Mouse (Mus musculus): Measurements from ENCODE around the gene Podn. TPM values are rescaled to one million over a fixed set of nuclear protein-coding genes. Genes with fewer than 3 reads are reported as not detected.
"Not testable (repeated sequence)": the region's sequence is repeated elsewhere in the genome, so short reads cannot be mapped to it uniquely, and the experiment has no call there.

The Podn gene
- total RNA-seq (2022): 1 to 10 TPM; 5.1 to 7.9 (median 5.5) TPM

DNA sequence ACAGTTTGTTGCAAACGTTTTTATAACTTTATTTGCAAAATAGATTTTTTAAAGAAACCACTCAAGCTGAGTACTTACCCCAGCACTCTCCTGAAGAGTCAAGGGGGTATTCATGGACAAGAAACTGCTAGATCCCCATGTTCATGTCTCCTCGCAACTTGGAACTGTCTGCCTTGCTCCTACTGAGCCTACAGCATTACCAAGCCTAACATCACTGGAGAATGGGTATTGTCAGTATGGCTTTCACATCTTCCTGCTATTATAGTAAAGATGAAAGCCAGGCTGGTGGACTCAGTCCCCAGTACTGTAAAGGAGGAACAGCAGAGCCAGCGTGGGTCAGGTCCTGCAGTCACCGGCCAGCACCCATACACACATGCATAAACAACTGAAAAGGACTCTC, at the start of gene Podn:
Podn (minus strand) TSS at position 101 of the 400 bp plus-strand sequence.
- DNase-seq (ENCODE audit: low spot score in 2 of 2): no peak

DNA sequence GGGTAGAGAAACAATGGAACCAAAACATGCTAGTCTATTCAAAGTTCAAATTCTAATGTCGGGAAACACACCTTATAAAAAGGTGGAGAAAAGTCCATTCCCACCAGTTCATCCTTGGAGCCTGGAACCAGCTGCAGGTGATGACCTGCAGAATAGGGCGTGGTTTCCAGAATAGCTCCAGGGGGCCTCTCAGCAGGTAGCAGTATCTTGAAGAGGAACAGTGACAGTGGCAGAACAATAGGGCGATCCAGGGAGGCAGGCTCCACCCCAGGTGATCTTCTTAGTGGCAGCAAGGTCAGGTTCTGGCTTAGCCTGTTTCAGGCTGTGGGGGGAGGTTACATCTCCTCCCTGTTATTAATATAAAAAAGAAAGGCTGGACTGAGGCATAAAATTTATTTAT, 49.3 kb upstream of the Podn start:
- DNase-seq (ENCODE audit: low spot score in 2 of 2): not testable (repeated sequence)

DNA sequence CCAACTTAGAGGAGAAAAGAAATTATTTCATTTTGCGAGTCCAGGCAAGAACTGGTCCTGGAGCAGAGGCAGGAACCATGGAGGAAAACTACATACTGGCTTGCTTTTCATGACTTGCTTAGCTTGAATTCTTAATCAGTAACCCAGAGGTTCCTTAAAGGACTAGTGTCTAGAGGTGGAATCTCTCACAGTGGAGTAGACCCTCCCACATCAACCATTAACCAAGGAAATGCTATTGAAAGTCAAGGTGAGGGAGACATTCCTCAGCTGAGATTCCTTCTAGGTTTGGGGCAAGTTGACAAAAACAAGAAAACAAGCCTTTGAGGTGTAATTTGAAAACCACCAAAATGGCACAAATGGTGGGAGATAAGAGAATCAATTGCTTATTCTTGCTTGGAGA, 48.6 kb upstream of the Podn start, which contains the start of gene Scp2:
Scp2 (minus strand) TSS at position 119 of the 400 bp plus-strand sequence.
- no peak for DNase-seq (ENCODE audit: low spot score in 2 of 2)

DNA sequence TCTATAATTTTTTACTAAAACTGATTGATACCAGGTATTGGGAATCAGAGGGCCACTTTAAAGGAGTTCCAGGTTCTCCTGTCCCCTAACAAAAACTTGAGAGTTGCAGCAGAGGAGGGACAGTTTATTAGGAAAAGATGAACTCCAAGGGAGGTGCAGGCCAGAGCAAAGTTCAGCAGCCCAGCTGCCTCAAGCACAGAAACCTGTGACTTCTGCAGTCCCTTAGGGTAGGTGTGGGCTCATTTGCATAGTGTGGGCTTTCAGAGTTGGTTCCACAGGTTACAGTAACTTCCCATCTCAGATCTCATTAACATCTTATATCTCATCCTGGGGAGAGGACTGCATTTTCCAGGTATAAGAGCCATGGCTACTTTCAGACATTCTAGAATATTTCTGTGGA, 47.5 kb upstream of the Podn start:
- DNase-seq (ENCODE audit: low spot score in 2 of 2): no peak

DNA sequence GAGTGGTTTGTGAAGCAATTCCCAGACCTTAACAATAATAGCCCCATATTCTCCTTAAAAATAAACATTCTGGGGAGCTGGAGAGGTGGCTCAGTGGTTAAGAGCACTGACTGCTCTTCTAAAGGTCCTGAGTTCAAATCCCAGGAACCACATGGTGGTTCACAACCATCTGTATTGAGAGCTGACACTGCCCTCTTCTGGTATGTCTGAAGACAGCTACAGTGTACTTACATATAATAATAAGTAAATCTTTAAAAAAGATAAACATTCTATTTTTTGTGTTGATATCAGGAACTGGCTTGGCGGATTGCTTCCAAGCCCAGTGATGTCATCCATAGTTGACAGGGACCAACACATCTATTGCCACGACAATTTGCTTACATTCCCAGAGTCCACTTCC, 46.9 kb upstream of the Podn start:
- not testable (repeated sequence) for DNase-seq (ENCODE audit: low spot score in 2 of 2)

DNA sequence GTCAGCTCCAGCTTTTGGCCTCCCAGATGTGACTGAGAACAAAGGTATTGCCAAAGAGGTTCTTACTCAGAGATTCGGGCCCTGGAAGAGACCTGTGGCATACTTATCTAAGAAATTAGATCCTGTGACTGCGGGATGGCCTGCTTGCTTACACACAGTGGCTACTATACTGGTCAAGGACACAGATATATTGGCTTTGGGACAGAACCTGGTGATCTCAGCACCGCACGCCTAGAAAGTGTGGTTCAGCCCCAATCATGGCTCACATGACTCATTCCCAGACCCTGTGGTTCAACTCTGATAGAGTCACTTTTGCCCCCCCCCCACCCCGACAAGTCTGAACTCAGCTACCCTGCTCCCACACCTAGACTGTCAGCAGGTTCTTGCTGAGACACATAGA, 40.7 kb upstream of the Podn start:
- DNase-seq (ENCODE audit: low spot score in 2 of 2): no peak

DNA sequence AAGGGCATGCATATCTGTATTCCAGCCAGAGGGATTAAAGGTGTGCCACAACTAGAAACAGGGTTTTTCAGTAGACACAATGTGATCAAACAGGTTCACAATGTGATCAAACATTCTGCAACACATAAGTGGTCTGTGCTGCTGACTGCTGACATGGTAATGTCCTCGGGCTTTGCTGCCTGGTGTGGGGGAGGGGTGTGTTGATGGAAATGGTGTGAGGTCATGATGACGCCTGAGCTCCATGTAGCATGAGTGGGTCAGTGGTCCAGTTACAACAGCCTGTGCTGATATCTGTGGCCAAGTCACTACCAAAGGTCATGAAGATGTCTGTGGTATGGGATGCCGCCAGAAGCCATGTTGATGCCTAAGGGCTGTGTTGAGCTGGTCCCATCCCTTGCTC, 34.2 kb upstream of the Podn start:
- no peak for DNase-seq (ENCODE audit: low spot score in 2 of 2)

DNA sequence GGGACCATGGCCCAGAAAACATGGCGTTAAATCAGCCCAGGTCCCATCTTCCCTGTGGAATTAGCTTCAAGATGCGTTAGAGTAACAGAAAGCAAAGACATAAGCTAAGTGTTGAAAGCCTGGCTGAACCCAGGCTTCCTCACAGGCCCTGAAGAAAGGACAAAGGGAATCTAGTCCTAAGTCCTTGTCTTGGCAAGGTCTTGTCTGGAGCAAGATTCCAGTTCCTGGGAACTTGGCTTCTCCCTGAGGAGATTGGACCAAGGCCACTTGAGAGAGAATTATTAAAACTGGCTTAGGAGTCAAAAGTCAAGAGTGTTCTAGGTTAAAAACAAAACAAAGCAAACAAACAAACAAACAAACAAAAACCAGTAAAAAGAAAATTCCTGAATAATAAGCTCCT, 32.1 kb upstream of the Podn start:
- DNase-seq (ENCODE audit: low spot score in 2 of 2): no peak

DNA sequence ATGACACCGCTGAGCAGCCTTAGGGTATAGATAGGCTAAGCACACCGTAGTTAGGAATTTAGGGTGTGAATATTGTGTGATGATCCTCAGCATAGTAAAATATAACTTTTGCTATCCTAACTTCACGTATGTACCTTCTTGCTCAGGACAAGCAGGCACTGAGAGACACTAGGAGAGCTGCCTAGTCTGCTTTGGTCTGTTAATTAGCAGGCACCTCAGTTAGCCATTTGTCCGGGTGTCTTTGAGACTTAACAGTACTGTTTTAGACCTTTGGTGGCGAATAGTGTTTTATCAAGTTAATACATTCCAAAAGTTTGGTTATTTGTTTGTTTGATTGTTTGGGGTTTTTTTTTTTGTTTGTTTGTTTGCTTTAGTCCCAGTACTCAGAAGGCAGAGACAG, 31.3 kb upstream of the Podn start:
- DNase-seq (ENCODE audit: low spot score in 2 of 2): no peak

DNA sequence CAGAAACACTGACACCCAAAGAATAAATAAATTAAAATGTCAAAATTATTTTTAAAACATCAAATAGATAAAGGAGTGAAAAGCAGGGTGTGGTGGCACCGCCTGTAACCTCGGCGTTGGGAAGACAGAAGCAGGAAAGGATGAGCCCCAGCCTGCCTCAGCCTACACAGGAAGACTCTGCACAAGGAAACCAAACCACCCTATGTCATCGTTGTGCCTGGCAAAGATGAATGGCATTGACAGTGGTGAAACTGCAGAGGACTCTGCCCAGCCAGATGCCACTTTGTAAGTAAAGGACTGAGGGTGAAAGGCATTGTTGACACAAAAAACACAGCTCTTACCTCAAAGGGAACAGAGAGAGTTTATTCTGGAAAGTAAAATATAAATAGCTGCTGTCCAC, 30.0 kb upstream of the Podn start:
- no peak for DNase-seq (ENCODE audit: low spot score in 2 of 2)

DNA sequence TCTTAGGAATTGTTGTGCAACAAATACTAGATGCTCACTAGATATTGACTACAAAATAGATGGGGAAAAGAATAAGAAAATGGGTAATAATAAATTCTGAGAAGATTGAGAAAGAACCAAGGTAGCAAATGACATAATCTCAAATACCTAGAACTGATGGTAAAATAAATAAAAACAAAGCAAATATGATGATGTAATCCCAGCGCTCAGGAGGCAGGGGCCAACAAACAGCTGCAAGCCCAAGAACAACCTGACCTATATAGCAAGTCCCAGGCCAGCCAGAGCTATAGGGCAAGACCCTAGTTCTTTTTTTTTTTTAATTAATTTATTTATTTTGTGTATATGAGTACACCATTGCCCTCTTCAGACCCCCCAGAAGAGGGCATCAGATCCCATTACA, 27.9 kb upstream of the Podn start:
- no peak for DNase-seq (ENCODE audit: low spot score in 2 of 2)

DNA sequence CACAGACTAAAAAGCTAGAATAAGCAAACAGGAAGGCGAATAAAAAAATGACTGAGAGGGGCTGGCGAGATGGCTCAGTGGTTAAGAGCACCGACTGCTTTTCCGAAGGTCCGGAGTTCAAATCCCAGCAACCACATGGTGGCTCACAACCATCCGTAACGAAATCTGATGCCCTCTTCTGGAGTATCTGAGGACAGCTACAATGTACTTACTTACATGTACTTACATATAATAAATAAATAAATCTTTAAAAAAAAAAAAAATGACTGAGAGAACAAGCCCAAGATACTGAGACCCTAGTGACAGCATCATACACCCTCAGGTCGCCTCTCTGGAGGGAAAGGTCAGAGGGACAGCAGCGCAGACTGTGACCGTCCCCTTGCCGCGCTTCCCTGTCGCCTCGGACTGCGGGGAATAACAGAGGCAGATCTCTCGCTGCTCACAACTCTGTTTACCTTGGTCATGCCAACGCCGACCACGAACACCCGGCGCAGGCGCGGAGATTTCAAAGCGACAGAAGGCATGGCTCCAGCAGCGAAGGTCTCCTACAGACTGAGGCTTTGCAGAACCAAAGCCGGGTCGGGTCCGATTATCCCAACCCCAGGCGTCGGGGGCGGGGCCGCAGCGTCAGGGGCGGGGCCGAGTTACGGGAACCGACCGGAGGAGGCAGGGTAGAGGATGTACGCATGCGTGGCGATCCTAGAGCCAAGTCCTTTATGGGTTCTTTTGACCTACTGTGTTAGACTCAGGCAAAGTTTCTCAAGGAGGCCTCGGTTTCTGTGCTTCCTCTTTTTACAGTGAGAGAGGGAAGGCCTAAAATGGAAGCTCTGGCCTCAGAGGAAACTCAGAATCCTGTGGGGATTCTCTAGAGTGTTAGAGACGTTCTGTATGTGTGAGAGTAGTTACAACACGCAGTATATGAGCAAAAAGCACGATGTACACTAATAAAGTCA, 22.0 kb upstream of the Podn start:
- peak; percentile 92 for DNase-seq (ENCODE audit: low spot score in 2 of 2)

DNA sequence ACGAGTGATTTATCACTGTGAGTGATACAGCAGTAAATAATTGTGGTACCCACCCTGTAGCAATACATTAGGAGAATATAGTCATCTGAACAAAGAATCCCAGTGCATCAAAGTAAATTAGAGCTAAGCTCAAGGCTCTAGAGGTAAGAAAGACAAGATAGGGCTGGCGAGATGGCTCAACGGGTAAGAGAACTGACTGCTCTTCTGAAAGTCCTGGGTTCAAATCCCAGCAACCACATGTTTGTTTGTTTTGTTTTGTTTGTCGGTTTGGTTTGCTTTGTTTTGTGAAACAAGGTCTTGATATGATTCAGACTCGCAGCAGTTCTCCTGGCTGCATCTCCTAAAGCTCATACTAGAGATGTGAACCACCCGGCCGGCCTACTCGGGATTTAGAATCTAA, 21.2 kb upstream of the Podn start:
- peak in 1 of 2 experiments; percentile 3 for DNase-seq (ENCODE audit: low spot score in 2 of 2)

DNA sequence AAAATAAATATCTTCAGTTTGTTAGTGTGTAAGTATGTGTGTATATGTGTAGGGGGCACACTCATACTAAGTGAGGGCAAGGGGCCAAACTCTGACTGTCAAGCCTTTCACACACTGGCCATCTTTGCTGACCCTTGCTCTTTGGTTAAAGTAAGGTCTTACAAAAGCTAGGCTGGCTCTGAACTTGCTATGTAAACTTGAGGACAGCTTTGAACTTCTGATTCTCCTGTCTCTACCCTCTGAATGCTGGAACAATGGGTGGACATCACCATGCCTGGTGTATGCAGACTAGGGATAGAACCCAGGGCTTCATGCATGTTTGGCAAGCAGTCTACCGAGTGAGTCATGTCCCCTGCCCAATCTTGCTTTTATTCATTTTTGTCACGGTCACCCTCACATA, 20.2 kb upstream of the Podn start:
- DNase-seq (ENCODE audit: low spot score in 2 of 2): no peak

DNA sequence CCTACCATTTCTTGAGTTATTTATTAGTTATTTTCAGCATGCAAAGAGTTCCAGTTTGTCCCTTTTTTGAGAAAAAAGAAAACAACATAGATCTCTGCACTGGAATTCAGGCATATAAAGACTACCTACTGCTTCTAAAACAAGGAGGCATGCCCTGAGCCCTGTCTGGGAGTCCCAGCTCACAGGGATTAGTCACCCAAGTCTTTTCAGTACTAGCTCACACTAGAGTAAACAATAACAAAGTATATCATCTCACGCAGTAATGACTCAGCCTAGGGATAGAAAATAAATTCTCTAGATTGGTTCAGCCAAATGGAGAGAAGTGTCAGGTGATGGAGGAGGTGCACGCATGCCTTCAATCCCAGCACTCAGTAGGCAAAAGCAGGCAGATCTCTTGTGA, 14.5 kb upstream of the Podn start:
- no peak for DNase-seq (ENCODE audit: low spot score in 2 of 2)

DNA sequence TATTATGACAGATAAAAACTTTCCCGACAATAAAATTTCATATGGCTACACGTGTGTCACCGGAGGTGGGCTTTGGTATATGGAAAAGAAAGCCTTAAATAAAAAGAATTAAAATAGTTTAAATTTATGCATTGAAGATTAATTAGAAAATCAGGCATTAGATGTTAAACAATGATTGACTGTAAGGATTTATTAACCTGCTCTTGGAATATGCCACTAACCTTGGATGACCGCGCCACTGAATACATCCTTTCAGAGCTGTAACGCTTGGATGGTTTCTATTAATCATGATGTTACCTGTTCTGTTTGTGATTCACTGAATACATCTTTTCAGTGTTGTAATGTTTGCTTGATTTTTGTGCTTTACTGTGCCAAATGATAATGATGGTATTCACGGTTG, 13.5 kb upstream of the Podn start:
- no peak for DNase-seq (ENCODE audit: low spot score in 2 of 2)

DNA sequence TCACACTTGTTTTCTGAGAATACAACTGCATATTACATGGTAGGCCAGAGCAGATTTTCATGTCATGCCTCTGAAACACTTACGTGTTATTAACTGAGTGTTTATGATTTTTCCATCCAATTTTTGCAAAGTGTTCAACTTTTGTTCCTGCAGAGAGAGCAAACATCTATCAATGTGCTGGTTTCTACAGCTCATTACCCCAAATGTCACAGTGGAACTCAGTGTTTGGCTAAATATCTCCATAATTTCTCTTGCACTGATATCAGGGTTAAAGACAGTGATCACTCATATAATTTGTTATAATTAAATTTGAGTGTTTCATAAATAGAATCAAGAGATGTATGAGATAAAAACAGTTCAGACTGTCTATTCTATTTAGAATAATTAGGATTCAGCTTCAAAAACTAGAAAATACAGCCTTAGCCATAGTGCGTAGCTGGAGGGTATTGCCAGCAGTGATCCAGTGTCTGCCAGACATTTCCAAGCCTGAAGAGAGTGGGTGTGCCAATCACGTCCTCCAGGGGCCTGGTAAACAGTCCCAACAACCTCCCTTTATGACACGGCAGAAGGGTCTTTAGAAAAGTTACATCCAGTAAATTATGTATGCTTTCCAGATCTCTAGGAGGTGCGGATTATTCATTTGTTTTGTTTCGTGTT, 3.4 kb downstream of the Podn start:
- no peak for DNase-seq (ENCODE audit: low spot score in 2 of 2)

DNA sequence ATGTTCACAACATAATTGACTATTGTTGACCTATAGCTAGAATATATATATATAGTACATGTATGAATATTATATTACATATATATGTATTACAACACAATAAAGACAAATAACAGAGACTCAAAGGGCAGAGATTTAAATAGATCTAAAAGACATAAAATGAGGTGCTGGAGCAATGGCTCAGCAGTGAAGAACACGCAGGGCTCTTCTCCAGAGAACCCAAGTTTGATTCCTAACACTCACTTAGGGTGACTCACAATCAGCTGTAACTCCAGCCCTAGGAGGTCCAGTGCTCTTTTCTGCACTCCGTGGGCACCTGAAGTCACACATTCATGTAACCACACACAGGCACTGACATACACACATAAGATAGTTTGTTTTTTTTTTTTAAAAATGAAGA, 12.3 kb downstream of the Podn start:
- no peak for DNase-seq (ENCODE audit: low spot score in 2 of 2)

DNA sequence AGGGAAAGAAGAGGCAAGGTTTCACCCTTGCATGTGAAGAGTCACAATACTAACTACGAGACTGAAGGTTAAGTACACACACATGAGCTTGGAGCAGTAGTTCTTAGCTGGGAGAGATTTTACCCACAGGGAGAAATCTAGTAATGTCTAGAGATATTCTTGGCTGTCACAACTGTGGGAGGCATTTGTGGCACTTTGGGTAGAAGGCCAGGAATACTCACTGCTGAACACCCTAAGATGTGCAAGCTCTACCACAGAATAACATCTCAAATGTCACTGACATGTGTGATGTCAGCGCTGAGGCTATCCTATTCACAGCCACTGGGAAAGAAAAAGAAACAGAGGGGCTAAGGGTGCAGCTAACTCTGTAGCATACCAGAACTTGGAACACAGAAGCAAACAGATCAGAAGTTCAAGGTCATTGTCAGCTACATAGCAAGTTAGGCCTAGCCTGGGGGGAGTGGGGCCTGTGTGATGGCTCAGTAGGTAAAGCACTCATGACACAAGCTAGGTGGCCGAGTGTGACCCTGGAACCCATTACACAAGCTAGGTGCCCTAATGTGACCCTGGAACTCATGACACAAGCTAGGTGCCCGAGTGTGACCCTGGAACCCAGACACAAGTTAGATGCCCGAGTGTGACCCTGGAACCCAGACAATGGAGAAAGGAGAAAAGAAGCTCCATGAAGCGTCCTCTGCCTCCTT, 13.1 kb downstream of the Podn start:
- DNase-seq (ENCODE audit: low spot score in 2 of 2): no peak

DNA sequence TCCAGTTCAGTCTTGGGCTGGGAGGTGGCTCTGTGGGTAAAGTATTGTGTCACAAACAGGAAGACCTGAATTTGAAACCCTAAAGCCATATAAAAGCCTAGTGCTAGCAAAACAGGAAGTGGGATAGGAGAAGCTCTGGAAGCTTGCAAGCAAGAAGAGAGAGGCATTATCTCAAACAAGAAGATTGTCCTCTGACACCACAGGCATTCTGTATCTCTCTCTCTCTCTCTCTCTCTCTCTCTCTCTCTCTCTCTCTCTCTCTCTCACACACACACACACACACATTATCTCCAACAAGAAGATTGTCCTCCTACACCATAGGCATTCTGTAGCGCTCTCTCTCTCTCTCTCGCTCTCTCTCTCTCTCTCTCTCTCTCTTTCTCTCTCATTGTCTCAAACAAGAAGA, 13.8 kb downstream of the Podn start:
- DNase-seq (ENCODE audit: low spot score in 2 of 2): no peak

DNA sequence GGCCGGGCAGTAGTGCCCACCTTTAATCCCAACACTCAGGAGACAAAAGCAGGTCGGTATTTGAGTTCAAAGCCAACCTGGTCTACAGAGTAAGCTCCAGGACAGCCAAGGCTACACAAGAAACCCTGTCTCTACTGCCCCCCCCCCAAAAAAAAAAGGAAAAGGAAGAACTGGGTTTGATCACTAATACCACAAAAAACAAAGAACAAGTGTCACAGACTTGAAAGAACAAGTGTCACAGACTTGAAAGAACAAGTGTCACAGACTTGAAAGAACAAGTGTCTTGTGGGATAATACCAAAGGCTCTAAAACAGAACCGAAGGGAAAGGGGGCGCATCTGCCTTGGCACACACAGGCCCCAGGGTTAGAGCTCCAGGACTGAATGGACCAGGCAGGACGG, 15.4 kb downstream of the Podn start:
- no peak for DNase-seq (ENCODE audit: low spot score in 2 of 2)

DNA sequence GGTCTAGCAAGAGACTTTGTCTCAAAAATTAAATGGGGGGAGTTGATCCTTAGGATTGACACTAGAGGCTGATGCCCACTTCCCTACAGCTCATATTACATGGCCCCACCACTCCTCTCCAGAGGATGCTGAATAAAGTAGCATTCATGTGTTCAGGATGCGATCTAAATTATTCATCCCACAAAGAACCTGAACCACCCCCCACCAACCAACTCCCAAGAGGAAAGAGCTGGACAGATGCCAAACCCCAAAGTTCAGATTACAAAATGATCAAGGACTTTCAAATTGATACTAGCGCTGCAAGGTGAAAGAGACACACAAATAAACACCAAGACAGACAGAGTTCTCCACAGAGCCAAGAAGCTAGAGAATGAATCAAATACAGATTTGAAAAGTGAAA, 16.5 kb downstream of the Podn start:
- no peak for DNase-seq (ENCODE audit: low spot score in 2 of 2)
